Mouse (Mus musculus) c-Kit-positive CD71-positive TER-119-negative erythroid progenitor cells, embryonic 14.5 days (primary cell): ENCODE measurements around the gene Fitm1.

Experiments
- DNase-seq: peaks from one replicate; pipeline ENCODE4 v3.0.0-alpha.2; 2013; ENCODE audit warnings: low read depth

Gene Fitm1

DNA sequence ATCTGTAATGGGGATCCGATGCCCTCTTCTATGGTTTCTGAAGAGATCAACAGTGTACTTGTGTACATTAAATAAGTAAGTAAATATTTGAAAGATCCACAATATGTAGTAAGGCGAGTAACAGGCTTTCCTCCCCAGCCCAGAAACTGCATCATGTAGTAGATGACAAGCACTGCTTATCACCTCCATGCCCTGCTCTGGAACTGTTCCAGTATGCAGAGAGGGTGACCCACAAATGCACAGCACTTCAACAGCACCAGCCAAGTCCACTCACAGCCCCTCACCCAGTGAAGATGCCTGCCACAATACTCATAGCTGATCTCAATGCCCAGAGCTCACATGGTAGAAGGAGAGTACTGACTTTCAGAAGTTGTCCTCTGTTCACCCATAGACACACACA, 4.8 kb upstream of the Fitm1 start:
- DNase-seq, result no peak

DNA sequence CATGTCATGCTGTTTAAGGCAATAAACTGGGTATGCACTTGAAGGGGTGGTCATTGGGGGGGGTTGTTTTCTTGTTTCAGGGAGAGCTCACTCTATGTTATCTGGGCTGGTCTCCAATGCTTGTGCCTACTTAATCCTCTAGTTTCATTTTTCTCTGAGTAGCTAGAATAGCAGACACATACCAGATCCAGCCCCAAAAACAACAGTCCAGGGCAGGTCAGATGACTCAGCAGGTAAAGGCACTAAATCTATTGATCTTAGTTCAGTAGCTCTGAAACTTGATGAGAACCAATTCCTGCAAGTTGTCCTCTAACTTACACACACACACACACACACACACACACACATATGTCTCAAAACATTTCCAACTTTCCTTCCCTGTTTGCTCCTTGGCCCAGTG, 3.7 kb upstream of the Fitm1 start:
- no peak for DNase-seq

- DNase-seq, result no peak
Observed at GRCm38 (mm10) chr14:55575711-55576110, 294 bp downstream of the Fitm1 start.

DNA sequence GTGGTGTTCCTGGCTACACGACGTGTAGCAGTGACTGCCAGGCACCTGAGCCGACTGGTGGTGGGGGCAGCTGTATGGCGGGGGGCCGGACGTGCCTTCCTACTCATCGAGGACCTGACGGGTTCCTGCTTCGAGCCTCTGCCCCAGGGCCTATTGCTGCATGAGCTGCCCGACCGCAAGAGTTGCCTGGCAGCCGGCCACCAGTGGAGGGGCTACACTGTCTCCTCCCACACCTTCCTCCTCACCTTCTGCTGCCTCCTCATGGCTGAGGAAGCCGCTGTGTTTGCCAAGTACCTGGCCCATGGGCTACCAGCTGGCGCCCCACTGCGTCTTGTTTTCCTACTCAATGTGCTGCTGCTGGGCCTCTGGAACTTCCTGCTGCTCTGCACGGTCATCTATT, 959 bp downstream of the Fitm1 start:
- DNase-seq, result no peak

- DNase-seq, result peak; percentile 40
Observed at GRCm38 (mm10) chr14:55577871-55578667, 2.7 kb downstream of the Fitm1 start, which contains the start of gene Psme1. Gene Psme1 (plus strand): TSS chr14:55578123.

DNA sequence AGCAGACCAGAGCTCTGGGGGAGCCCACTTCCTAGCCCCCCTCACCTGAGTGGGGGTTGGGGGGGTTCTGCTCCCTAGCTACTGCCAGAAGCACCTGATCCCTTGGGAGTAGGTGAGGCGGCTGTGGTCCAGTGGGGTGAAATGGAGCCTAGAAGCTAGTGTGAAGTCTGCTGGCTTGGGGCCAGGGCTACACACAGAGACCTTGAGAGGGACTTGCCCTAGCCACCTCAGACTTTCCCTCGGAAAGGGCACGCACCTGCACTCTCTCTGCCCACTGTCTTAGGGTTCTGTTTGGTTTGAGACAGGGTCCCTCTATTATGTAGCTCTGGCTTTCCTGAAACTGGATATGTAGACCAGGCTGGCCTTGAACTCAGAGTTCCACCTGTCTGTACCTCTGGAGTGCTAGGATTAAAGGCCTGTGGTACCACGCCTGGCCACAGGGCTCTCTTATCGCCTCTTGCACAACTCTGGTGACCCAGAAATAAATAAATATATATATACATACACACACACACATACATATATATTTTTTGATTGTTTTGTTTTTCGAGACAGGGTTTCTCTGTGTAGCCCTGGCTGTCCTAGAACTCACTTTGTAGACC, 3.4 kb downstream of the Fitm1 start:
- no peak for DNase-seq

GRCm38 (mm10) chr14:55579511-55580496, 4.4 kb downstream of the Fitm1 start:
- DNase-seq, result no peak

DNA sequence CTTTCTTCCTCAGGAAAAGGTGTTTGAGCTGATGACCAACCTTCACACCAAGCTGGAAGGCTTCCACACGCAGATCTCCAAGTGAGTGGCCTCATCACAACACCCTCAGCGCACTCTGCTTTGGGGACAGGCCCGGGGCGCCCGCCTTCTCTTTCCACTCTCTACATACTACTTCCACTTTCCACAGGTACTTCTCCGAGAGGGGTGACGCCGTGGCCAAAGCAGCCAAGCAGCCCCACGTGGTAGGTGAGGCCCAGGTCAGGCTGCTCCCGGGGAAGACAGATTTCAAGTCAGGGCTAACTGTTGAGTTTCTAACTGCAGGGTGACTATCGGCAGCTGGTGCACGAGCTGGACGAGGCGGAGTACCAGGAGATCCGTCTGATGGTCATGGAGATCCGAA, 5.3 kb downstream of the Fitm1 start:
- DNase-seq, result no peak

DNA sequence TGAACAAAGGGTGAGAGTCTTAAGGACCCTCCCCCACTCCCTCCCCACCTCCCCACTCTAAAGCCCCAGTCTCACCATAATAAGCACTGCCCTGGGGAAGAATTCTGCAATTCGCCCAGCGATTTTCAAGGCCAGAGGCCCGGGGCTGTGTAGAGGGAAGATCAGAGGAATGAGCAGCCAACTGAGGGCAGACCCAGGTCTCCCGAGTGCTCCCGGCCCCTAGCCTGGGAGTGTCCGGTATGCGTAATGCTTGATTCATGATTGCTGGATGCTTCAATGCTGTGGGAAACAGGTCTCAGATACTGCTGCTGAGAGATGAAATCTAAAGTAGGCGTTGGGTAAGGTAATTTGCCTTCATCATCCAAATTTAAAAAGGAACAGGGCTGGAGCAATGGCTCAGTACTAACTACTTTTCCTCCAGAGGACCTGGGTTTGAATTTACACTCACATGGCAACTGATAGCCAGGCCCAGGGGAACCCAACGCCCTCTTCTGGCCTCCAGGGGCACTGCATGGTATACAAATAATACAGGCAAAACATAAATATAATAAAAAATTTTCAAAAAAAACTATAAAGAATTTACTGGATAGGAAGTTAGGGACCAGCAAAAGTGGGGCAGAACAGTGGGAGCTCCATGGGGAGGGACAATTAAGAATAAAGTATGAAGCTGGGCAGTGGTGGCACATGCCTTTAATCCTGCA, 6.7 kb downstream of the Fitm1 start:
- DNase-seq, result no peak

GRCm38 (mm10) chr14:55584303-55584701, 8.9 kb downstream of the Fitm1 start:
- no peak for DNase-seq

DNA sequence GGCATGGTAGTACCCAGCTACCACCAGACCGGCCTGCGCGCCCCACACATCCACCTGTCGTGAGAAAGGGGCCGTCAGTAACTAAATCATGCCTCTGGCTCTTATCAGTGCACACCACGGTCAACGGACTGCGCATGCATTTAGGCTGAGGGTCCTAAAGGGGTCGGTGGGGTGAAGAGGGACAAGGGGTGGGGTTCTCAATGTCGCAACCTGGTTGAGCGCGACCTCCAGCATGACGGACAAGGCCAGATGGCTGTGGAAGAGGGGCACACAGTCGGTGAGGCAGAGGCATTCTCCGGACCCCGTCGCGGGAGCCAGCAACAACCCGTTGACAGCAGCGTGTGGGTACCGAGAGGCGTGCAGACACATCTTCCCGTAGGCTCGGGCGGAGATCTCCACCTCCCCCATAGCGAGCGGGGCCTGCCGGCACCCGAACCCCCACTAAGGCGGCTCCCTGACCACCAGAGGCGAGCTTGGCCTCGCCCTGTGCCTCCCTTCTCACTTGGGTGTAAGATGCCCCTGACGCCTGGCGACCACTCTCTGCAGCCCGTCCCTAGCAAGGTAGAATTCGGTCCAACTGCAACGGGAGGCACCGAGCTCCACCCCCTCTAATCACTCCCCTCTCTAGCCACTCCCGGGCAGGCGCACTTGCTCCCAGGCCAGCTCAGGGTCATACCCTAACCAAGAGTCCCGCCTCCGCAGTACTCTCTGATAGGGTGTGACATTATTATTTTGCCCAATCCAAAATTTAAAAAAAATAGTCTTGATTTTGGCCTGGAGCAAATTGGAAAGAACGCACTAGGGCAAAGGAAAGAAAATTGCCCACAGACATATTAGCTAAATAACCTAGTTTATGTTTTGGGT, 9.5 kb downstream of the Fitm1 start, which contains the start of gene Emc9:
Gene Emc9, minus strand, starts transcription at position 601 of the 864 bp plus-strand sequence.
- DNase-seq, result peak; percentile 87

DNA sequence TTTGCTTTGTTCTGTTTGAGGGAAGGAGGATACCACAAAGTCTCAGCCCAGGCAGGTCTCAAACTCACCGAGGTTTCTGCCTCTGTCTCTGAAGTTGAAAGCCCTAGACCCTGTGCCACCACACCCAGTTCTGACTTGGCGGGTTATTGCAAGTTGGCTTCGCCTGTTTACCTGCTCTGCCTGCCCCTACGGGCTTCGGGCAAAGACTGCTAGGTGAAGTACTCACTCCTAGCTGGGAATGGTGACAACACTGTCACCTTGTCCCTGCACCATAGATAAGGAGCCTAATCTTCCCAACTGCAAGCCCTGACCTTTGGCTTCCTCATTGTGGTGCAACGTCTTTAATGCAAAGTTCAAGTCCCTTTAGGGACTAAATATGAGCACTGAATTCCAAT, 10.1 kb downstream of the Fitm1 start:
- no peak for DNase-seq

DNA sequence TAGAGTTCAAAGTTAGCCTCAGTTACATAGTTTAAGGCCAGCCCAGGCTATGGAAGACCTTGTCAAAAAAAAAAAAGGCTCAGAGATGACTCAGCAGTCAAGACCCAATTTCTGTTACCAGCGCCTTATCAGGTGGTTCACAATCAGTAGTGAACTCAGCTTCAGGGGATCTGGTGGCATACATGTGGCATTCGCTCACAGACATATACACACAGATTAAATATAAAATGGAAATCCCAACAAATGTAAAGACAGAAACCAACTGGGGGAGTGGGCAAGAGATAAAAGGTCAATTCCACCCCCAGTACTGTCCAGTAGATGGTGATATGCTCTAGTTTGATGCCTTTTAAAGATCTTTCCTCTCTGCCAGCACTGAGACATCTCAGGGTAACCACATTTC, 10.7 kb downstream of the Fitm1 start:
- no peak for DNase-seq

DNA sequence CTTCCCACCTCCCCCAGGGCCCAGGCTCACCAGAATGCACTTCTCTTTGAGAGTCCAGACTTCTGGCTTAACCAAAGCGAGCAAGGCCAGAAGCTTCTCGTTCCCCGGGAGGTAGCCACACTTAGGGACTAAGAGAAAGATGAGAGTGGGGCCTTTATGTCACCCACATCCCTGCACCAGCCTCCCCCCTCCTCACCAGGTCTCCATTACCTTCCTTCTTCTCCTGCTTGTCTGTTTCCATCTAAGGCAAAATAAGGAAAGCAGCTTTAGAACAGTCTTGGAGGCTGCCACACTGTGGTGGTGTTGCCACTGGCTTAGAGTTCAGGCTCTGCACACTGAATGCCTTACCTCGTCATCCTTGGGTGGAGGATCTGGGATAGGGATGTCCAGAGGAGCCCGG, 13.9 kb downstream of the Fitm1 start:
- no peak for DNase-seq

DNA sequence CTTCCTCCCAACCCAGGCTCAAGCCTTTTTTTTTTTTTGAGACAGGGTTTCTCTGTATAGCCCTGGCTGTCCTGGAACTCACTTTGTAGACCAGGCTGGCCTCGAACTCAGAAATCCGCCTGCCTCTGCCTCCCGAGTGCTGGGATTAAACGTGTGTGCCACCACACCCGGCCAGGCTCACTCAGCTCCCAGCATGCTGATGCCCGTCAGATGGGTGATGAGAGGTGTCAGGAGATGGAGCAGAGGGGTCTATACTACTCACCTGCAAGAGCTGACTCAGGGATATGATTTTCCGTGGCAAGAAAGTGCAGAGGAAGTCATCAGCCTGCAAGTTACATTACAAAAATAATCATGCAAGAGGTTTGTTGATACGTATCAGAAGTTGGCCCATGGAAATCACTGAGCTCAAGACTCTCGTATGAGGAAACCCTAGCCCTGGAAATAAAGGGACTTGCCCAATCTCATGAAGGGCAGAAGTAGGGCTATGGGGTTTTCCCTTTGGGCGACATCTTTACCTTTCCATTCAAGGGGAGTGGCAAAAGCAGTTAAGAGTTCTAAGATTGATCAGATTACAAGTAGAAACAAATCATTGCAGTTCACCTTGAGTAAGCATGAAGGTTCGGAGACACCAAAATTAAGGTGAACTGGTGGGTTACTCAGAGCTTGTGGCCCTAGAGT, 14.5 kb downstream of the Fitm1 start:
- no peak for DNase-seq

- DNase-seq, result peak; percentile 91
Observed at GRCm38 (mm10) chr14:55590748-55591330, 15.4 kb downstream of the Fitm1 start, which contains the start of gene Psme2. Gene Psme2 (minus strand): TSS chr14:55591113.

DNA sequence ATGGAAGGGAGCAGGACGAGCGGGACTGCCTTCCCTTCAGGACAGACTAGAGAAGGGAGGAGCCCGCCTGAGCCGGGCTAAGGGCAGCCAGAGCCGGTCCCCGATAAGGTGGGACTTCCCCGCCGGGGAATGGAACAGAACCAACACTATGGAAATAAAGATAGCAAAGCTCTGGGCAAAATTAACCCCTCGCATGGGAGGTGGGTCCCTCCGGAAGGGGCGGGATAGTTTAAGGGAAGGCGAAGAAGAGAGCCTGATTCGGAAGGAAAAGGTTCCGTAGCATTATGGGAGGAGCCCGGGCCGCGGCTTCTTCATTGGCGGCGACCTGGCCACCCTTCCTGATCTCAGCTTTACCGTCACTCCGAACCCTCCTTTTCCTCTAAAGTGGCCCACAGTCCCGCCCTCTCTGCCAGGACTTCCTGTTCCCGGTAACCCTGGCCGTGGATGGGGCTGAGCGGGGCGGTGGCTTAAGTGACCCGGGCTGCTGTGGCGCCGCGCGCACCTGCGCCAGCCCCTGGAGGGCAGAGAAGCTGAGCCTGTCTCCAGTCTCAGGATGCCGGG, 16.0 kb downstream of the Fitm1 start, which contains the start of gene Rnf31:
Gene Rnf31, plus strand, starts transcription at position 378 of the 561 bp plus-strand sequence.
- peak; percentile 94 for DNase-seq

DNA sequence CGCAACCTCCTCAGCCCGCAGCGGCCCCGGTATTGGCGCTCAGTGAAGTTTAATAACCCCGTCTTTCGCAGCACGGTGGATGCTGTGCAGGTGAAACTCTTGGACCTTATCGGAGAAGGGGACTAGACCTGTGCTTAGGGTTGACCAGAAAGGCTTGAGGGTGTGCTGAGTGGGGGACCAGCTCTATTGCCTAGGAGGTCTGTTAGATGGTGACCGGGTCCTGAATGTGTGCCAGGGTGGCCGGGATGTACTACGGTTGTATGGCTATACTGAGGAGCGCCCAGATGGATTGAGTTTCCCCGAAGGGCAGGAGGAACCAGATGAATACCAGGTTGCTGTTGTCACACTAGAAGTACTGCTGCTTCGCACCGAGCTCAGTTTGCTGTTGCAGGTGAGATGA, 16.8 kb downstream of the Fitm1 start:
- DNase-seq, result no peak

DNA sequence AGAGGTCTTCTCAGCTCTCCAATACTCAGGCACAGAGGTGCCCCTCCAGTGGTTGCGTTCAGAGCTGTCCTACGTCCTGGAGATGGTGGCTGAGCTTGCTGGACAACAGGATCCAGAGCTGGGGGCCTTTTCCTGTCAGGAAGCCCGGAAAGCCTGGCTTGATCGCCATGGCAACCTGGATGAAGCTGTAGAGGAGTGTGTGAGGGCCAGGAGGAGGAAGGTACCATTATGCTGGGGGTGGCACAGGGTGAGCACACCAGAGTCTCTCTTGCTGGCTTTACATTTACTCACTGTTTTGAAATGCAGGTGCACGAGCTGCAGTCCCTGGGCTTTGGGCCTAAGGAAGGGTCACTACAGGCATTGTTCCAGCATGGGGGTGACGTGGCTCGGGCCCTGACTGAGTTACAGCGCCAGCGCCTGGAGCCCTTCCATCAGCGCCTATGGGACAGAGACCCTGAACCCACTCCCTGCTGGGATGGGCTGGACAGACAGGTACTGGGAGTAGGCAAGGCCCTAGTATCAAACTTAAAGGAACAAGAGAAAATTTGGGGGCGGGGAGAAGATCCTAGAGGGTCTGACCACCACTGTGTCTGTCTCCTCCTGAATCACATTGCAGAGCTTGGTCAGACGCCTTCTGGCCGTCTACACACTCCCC, 20.7 kb downstream of the Fitm1 start:
- DNase-seq, result no peak
